Mouse (Mus musculus) liver, adult (tissue): ENCODE measurements around the gene Cdx4.

Experiments used
- GATA4 ChIP-seq: IDR thresholded peaks from 2 replicates; pipeline ENCODE4 v1.6.1; 2014; ENCODE audit warnings: mild to moderate bottlenecking, low read length; ENCODE audit not compliant: insufficient replicate concordance

Cdx4 gene

GRCm38 (mm10) chrX:103321146-103321545 is at the start of gene Cdx4:
TSS of gene Cdx4 (plus strand) at chrX:103321398.
- no peak for TF ChIP-seq GATA4

- no peak for TF ChIP-seq GATA4
Measured at GRCm38 (mm10) chrX:103274325-103274724, 46.9 kb upstream of the Cdx4 start.

- TF ChIP-seq GATA4 = peak; percentile 100
Measured at GRCm38 (mm10) chrX:103286899-103287722, 34.1 kb upstream of the Cdx4 start.

- no peak for TF ChIP-seq GATA4
Measured at GRCm38 (mm10) chrX:103287846-103288377, 33.3 kb upstream of the Cdx4 start.

- no peak for TF ChIP-seq GATA4
Measured at GRCm38 (mm10) chrX:103288485-103289330, 32.5 kb upstream of the Cdx4 start.

GRCm38 (mm10) chrX:103298937-103299336 is 22.3 kb upstream of the Cdx4 start:
- no peak for TF ChIP-seq GATA4

- TF ChIP-seq GATA4 = no peak
Measured at GRCm38 (mm10) chrX:103308262-103308661, 12.9 kb upstream of the Cdx4 start.

- TF ChIP-seq GATA4 = no peak
Measured at GRCm38 (mm10) chrX:103311723-103312122, 9.5 kb upstream of the Cdx4 start.

GRCm38 (mm10) chrX:103314146-103314545 is 7.1 kb upstream of the Cdx4 start:
- TF ChIP-seq GATA4 = no peak

- no peak for TF ChIP-seq GATA4
Measured at GRCm38 (mm10) chrX:103325900-103326299, 4.7 kb downstream of the Cdx4 start.

GRCm38 (mm10) chrX:103329386-103329785 is 8.2 kb downstream of the Cdx4 start:
- TF ChIP-seq GATA4 = no peak

- TF ChIP-seq GATA4 = no peak
Measured at GRCm38 (mm10) chrX:103331125-103331858, 10.1 kb downstream of the Cdx4 start.

- TF ChIP-seq GATA4 = no peak
Measured at GRCm38 (mm10) chrX:103341369-103342113, 20.3 kb downstream of the Cdx4 start.

GRCm38 (mm10) chrX:103355784-103356183 is 34.6 kb downstream of the Cdx4 start:
- TF ChIP-seq GATA4 = no peak
